Mouse (Mus musculus): Measurements from ENCODE around the gene Srcin1. TPM values are rescaled to one million over a fixed set of nuclear protein-coding genes. Genes with fewer than 3 reads are reported as not detected.

Gene Srcin1
- total RNA-seq, 2 experiments from 2014 or later, result not detected

DNA sequence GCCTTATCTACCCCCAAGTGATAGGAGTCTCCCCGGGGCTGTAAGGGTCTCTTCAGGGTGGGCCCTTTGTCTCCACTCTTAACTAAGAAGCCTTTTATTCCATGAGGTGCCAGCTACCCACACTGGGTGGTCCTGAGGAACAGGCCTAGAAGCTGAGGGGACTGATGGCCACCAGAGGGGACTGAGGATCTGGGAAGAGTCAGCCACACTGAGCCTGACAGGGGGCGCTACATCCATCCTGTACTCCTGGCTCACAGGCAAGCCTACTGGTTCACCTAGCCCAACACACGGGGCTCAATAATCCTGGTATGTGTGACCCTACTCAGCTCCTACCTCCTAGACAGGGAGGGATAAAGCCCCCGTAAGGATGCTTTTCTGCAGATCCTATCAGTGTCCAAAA is 16.4 kb downstream of the Srcin1 start:
- ATAC-seq (replicated peaks; ENCODE audit: low FRiP score, poor library complexity, severe bottlenecking), result no peak

DNA sequence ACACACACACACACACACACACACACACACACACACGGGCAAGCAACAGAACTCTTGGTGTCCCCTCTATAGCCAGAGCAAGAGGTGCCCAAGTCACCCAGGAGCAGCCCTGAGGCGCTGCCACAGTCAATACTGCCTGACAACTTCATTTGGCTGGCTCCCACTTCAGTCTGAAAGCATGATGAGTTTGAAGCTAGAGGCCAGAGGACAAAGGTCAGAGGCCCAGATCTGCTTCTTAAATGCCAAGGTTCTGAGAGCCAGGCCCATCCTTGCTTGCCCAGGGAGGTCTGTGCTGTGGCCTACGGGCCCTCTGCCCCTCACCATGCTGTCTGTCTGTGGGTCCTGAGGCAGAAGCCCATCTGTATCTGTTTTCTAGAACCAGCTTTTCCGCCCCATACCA is 18.1 kb downstream of the Srcin1 start:
- no peak for ATAC-seq (replicated peaks; ENCODE audit: low FRiP score, poor library complexity, severe bottlenecking)

DNA sequence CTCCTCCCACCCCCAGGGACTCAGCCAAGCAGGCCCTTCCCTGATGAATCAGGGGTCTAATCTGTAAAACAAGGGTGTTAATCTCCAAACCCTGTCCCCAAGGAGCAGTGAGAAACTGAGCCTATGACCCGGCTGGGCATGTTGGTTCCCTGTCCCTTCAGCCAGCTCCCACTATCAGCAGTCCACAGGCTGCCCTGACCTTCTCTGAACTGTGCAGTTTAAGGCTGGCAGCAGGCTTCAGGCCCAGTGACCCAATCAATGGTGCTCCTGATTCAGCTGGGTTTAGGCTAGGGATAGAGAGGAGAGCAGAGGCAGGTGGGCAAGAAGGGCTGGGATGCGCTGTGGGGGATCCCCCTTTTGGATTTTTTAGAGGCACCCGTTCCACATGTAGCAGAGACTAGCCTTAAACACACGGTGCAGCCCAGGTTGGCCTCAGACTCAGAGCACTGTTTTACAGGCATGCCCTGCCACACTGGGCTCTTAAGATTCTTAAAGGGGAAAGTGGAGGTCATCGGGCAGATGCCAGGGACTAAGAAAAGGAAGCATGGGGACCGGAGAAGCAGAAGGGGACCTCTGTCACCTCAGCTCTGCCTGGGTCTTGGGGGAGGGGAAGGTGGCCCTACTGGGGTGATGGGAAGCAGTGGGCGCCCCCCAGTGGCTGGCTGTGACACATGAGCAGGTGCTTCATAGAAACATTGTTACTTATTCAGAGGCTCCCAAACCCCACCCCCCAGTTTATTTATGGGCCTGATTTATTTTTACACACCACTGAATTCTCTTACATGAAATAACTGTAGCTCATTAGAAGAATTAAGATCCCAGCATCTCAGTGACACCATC is 19.2 kb downstream of the Srcin1 start:
- no peak for ATAC-seq (replicated peaks; ENCODE audit: low FRiP score, poor library complexity, severe bottlenecking)

DNA sequence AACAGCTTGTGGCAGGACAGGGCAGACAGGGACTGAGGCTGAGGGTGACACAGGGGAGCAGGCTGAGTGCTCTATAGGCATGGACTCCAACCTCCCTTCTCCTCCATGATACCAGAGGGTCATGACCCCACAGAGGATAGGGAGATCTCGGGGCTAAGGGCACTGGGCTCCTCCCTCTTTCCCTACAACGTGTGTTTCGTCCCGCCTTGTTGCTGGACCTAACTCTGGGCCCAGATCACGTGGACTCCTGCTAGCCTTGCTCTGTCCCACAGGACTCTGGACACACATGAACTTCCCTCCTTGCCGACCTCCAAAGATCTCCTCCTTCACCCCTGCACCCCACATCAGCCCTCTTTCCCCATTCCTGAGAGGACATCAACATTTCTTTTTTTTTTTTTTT is 20.8 kb downstream of the Srcin1 start:
- no peak for ATAC-seq (replicated peaks; ENCODE audit: low FRiP score, poor library complexity, severe bottlenecking)

DNA sequence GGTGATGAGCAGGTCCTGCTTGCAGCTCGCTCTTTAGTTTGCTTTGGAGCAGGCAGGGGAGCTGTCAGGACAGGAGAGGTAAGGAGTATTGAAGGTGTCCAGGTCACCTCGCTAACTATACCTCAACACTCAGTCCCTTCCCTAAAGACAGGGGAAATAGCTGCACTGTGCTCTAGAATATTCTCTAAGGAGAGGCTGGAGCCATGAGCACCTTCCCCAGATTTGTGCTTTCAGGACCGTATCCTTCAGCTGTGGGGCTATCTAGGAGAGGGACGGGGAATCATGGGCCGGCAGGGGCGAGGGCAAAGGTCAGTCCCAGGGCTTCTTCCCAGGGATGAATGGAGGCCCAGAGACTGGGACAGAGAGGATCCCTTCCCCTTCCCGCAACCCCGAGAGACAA is 23.8 kb downstream of the Srcin1 start:
- no peak for ATAC-seq (replicated peaks; ENCODE audit: low FRiP score, poor library complexity, severe bottlenecking)

DNA sequence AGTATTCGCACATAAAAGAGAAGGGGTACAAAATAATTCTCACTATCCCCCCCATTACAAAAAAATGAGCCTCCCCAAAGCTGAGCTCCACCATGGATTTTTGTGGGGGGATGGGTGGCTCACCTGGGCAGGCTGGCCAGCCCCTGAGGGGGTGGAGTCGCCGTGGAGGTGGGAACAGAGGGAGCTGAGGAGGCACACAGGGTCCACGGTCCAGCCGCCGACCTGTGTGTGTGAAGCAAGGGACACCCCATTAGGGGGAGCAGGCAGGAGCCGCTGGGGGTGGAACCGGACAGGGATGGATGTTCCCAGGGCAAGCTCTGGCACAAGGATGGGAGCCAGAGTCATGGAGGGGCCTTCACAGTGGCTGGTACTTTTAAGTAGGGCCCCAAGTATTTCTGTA is 27.2 kb downstream of the Srcin1 start:
- ATAC-seq (replicated peaks; ENCODE audit: low FRiP score, poor library complexity, severe bottlenecking), result no peak

DNA sequence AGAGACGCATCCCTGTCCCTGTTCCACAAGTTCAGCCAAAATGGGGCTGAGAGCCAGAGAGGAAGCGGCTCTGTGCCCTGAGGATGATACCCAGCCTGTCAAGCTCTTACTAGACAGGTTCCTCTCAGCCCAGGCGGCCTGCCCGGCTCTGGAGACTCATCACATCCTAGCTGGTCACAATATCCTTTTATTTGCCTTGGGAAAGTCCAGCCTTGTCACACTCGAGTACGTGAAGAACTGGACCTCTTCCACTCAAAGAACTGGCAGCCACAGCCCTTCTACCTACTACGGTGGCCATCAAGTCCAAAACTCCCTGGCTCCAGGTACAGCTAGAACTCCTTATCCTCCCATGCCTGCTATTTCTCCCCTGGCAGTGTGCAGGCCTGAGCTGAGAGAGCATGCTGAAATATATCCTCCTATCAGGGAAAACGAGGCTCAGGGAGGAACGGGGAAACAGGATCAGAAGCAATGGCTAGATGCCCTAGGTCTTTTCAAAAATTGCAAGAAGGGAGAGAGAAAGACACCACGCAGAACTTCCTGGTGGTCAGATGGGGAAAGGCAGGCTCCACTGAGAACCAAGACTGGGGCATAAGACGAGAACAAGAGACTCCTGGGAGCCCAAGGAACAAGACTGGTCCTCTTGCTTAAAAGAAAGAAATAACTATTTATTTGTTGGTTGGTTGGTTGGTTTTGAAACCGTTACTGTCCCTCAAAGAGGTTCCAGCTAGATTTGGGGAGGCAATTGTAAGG is 27.9 kb downstream of the Srcin1 start:
- ATAC-seq (replicated peaks; ENCODE audit: low FRiP score, poor library complexity, severe bottlenecking), result no peak

DNA sequence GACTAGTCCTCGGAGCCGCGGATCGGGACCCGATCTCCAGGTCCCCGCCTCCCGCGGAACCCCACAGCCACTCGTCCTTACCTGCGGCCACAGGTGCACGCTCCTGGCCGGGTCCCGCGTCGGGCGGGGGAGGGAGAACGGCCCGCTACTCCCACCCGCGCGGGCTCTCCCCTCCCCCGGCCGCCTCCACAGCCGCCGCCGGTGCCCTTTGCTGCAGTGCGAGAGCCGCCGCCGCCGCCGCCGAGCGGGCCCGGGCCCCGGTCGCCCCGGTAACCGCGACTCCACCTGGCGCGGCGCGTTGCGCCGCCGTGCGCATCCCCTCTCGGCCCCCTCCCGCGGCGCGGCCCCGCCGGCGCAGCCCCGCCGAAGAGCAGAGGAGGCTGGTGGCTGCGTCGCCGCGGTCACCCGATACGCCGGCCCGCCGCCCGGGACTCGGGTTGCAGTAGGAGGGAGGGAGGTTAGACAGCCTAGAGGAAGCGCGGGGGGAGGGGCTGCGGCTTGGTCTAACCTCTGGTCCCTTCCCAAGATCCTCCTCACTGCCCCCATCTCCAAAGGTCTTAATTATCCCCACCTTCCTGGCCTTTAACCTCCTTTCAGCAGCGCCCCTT is 29.1 kb downstream of the Srcin1 start:
- no peak for ATAC-seq (replicated peaks; ENCODE audit: low FRiP score, poor library complexity, severe bottlenecking)

DNA sequence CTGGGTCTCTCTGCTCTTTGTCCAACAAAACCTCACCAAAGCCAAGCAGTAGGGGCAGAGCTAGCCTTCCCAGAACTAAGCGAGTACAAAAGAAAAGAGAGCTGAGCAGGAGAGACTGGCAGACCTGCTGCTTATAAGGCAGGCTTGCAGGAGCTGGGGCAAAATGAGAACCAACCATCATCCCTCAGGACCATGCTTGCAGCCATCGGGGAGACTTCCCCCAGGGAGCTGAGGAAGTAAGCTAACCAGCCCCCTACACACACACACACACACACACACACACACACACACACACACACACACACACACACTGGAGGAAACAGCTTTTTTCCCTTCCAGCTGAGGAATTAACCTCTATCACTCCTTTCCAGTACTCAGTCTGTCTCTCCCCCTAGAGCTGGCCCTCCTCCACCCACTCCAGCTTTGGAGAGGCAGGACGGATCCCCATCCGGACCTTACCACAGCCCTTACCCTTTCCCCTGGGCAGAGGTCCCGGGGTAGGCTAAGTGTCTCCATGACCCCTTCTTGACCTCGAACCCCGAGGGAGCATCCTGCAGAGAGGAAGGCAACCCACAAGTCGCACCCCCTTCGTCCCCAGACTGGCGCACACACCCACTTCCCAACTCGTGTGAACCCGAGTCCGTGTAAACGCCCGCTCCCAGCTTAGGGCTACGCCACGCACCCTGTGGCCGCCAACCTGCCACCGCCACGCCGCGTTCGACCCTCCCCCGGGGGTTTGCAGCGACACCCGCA is 30.0 kb downstream of the Srcin1 start:
- ATAC-seq (replicated peaks; ENCODE audit: low FRiP score, poor library complexity, severe bottlenecking), result no peak

DNA sequence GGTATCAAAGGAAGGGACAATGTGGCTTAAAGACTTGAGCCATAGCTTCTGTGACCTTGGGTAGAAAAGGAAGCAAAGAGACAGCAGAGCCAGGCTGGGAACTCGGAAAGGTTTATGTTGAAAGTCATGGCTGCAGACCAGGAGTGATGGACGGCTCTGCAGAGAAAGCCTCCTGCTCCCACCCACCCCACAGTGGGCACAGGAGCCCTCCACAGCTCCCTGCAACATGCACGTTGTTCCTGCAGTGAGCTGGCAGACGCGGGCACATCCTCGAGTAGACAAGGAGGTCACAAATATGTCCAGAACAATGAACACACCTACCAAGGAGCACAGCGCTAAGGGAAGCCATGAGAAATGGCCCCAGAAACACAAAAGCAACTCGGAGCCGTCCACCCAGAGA is 32.1 kb downstream of the Srcin1 start:
- ATAC-seq (replicated peaks; ENCODE audit: low FRiP score, poor library complexity, severe bottlenecking), result no peak

DNA sequence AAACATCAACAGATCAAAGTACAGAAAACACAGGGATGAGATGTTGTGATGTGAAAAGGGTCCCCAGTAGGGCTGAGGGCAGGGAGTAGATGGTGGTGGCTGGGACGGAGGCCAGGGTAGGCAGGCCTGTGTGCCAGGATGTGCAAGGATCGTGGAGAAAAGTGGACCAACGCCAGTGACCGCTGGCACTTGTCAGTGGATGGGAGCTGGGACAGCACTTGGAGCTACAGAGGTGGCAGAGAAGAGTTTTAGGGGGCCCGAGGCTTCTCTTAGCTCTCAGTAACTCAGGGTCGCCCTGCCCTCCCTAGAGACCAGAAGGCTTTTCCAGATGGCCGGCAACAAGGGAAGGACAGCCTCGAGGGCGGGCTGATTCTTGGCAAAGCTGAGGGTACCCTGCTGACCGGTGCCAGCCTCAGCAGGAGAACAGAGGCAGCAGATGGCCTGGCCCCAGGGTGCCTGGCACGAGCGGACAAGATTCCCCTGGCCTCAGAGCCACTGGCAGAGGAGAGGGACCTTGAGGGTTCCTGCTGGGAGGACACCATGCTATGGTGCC is 32.7 kb downstream of the Srcin1 start:
- 0 out of 2 replicates have a peak, but pooled peaks have one; percentile 20 for ATAC-seq (replicated peaks; ENCODE audit: low FRiP score, poor library complexity, severe bottlenecking)

DNA sequence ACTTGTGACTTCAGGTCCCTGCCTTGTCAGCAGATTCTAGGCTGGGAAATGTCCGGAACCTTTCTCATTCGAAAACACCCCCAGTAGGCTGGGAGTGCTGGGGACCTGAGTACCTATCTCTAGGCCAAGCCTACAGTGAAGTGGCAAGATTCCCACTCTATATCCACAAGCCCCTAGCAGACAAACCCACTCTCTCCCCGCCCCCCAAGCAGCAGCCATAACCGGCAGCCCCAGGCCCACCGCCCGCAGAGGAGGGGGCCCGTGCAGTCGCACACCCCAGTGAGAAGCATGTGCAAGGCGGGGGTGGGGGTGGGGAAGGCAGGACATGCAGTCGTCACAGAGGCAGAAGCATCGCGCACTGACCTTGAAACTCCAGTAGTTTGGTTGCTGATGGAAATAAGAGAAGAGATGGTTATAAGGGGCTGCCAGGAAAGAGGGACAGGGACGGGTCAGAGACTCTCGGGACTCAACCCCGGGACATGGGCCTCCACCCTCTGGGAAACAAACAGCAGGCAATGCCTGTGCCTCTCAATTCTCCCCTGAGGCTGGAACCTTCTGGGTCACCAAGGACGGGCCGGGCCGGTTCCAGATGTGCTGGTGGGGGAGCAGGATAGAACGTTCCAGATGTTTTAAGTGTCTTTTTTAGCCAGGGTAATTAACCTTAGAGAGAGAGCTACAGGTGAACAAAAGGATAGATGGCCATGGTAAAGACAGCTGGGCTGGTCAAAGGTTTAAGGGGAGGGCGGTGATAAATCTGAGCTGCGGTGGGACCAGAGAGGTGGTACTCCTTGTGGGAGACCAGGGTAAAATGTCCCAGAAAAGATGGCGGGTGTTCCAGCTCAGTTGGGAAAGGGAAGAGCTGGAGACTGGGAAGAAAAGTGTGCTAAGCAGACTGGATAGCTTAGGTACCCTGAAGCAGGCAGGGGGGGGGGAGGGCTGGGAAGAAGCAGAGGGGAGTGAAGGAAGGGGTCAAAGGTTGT is 33.5 kb downstream of the Srcin1 start:
- ATAC-seq (replicated peaks; ENCODE audit: low FRiP score, poor library complexity, severe bottlenecking), result no peak

DNA sequence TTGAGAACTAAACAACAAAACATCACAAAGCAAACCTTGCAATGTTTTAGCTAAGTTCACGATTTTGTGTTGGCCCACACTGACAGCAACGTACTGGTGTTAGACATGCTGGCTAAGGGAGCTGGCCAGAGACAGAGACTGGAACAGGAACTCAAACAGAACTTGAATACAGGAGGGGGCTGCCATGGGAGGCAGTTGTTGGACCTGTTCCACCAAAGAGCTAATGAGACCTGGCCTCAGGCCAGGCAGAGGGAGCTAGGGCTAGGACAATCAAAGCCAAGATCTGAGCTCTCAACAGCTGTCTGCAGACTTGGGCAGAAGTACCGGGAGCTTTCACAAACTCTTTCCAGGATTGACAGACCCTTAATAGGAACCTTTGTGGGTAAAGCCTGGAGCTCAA is 35.4 kb downstream of the Srcin1 start:
- no peak for ATAC-seq (replicated peaks; ENCODE audit: low FRiP score, poor library complexity, severe bottlenecking)

DNA sequence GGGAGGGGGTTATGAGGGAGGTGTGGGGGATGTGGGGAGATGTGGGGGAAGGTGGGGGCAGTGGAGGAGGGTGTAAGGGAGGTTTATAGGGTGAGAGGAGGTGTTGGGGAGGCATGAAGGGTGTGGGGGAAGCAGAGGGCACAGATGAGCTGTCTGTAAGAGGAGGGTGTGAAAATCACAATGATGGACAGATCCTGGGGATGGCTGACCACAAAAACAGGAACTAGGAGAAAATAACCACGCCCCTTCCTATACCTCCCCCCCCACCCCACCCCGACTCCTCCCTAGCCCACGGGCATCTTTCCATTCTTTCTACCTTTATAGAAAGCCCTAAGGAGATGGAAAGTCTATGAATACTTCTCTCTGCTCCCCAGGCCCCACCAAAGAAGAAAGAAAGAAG is 35.9 kb downstream of the Srcin1 start:
- no peak for ATAC-seq (replicated peaks; ENCODE audit: low FRiP score, poor library complexity, severe bottlenecking)

DNA sequence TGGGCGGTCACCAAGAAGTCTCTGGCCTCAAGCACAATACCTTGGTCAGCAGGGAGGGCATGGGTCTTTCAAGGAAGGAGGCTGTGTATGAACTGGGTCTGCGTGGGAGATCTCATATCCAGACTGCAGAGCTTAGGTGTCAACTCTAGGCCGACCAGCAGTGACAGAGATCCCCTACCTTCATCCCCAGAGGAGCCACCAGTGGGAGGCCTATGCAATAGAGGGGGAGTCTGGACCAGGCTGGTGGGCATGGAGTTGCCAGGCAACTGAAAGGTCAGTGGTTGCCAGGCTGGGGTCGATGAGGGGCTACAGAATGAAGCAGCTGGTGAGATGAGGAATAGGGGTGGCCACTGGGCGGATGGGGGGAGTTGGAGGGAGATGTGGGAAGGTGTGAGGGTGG is 36.4 kb downstream of the Srcin1 start:
- ATAC-seq (replicated peaks; ENCODE audit: low FRiP score, poor library complexity, severe bottlenecking), result no peak

DNA sequence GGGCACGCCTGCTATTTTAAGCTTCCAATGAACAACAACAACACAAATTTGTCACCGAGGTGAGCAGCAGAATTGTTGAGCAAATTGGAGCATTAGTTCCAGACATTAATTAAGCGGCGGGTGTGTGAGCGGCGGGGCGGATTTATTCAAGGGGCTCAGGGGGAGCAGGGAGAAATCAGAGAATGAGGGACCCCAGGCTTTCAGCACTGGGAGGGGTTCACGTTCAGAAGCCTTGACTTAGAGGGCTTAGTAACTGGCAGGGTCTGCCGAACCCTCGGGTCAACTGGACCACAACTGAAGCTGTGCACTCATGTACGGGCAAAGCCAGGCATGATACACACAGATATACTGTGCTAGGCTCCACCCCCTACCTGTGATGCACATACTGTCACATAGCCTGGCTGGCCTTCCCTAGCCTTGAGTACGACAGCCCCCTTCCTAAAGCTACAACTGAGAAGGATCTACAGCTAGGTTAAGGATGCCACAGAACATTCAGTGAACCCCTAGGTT is 38.4 kb downstream of the Srcin1 start:
- ATAC-seq (replicated peaks; ENCODE audit: low FRiP score, poor library complexity, severe bottlenecking), result no peak

DNA sequence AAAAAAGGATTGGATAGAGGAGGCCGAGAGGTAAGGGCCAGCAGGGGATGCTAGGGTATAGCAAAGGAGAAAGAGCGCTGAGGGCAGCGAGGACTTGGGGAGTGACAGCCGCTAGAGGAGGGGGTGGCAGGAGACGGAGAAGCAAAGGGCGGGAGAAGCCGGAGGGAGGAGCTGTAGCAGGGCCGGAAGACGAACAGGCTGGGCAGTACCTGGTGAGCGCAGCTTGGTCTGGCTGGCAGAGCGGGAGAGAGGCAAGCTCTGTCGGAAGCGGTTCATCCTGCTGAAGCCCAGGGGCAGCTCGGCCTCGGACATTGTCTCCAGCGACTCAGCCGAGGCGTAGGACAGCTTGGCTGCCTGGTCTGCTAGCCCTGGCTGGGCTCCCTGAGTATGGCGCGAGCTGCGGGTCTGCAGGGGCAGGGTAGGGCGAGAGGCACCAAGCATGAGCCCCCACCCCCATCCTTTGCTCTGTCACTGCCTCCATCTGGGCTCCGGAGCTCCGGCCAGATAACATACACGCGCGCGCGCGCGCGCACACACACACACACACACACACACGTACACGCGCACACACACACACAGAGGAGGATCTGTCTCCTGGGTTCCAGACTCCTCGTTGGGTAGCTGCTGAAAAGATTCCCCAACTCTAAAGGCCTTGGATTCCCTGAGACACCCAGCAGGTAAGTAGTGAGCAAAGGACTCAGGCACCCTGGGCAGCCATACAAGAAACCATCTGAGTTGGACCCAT is 39.0 kb downstream of the Srcin1 start:
- no peak for ATAC-seq (replicated peaks; ENCODE audit: low FRiP score, poor library complexity, severe bottlenecking)
